Mouse (Mus musculus): ENCODE results near the gene AA986860.

DNA sequence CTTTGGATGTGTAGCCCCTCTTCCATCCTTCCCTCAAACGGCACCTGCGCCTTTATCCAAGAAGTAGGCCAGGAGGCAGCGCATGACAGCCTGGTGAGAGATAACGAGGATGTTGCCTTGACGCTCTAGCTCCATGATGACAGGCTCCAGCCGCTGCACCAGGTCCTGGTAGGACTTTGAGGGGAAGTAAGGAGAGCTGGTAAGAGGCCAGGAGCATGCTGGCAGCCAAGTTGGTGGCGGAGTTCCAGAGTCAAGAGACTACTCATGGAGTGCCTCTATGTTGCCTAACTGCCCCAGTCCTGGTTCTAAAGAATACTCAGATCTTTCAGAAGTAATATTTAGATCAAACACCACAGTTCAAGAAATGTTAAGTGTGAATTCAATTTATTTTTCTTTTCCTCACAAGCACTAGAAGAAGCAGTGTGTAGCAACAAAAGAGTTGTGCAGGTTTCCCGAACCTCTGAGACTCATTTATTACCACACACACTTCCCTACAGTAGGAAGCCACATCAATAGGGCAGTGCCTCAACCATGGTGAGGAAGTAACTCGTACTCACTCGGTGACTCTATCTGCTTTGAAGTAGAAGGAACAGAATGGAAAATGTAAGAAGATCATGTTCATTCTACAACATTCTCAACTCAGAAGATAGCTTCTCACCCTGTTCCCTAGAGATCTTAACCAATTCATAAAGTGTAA is 31.7 kb upstream of the AA986860 start:
- TF ChIP-seq CTCF (IDR thresholded peaks at IDR 0.05; ENCODE audit: low read depth, low read length) (no peak), POLR2AphosphoS5 (IDR thresholded peaks at IDR 0.05; ENCODE audit: insufficient replicate concordance, low read depth, low read length) (no peak), GATA1 (IDR thresholded peaks at IDR 0.05; ENCODE audit: borderline replicate concordance, low read length) (no peak), TAL1 (conservative IDR thresholded peaks at IDR 0.05; ENCODE audit: low read depth, low read length) (no peak), GATA2 (IDR thresholded peaks at IDR 0.05; ENCODE audit: borderline replicate concordance, low read depth, low read length) (no peak)
